Mouse (Mus musculus) small intestine, adult 2 months (tissue): ENCODE data around the gene Mast4.

ENCODE experiments used
- CTCF ChIP-seq: fragments of 200-500 bp; IDR thresholded peaks from 2 replicates; pipeline ENCODE4 v1.5.1; 2012; ENCODE audit warnings: low read depth, mild to moderate bottlenecking, control low read depth, inconsistent platforms, low read length, moderate library complexity, mixed read lengths; ENCODE audit not compliant: insufficient replicate concordance, insufficient read length; ENCODE audit errors: extremely low read depth
- POLR2A ChIP-seq: fragments of 200-500 bp; IDR thresholded peaks from 2 replicates; pipeline ENCODE4 v1.6.1; 2012; ENCODE audit warnings: low read depth, mild to moderate bottlenecking, control low read depth, inconsistent platforms, low read length, moderate library complexity

GRCm38 (mm10) chr13:103114274-103114673 lies 220.0 kb downstream of the Mast4 start:
- no peak for TF ChIP-seq CTCF
- no peak for TF ChIP-seq POLR2A
